Mouse (Mus musculus) adipose tissue, adult 10 weeks (tissue): ENCODE data around the gene Olfr373. TPM values are rescaled to one million over a fixed set of nuclear protein-coding genes. Genes with fewer than 3 reads are reported as not detected.

Source experiments
- polyA plus RNA-seq: library from polyadenylated mRNA; stranded (reverse); fragments of 350-450 nt; fragmentation: Illumina TruSeq; extraction: RNeasy Lipid Tissue Mini Kit (QIAGEN cat#74804); gene quantifications from one replicate; pipeline ENCODE4 v1.2.3, GENCODE M21; 2014; ENCODE audit warnings: low read depth, low replicate concordance

Gene Olfr373
- not detected for polyA plus RNA-seq

GRCm38 (mm10) chr8:72082877-72083276 is at the start of gene Olfr373:
Olfr373 (plus strand) TSS chr8:72083177.

GRCm38 (mm10) chr8:72040918-72041317 is 42.1 kb upstream of the Olfr373 start, which contains the start of gene Olfr372:
Olfr372 (plus strand) TSS chr8:72041218.

GRCm38 (mm10) chr8:72106740-72107139 is 23.8 kb downstream of the Olfr373 start, which contains the start of gene Olfr374:
Olfr374 (plus strand) TSS chr8:72107040.

GRCm38 (mm10) chr8:72134756-72135445 is 51.9 kb downstream of the Olfr373 start, which contains the start of gene Tpm4:
Tpm4 (plus strand) TSS chr8:72134975.

Other genes starting within 250 kb of the Olfr373 start
- gene Zfp709, start 201.2 kb upstream of the Olfr373 start, polyA plus RNA-seq: 6.1 TPM
- gene Zfp882, start 174.6 kb upstream of the Olfr373 start, polyA plus RNA-seq: 2.9 TPM
- 16.8 TPM for gene Zfp617, start 174.5 kb upstream of the Olfr373 start, polyA plus RNA-seq
- gene Zfp961, start 132.1 kb upstream of the Olfr373 start, polyA plus RNA-seq: 12.9 TPM
- gene Cyp4f18, start 73.6 kb upstream of the Olfr373 start, polyA plus RNA-seq: 4.9 TPM
- not detected for gene Olfr372, start 42.0 kb upstream of the Olfr373 start, polyA plus RNA-seq
- not detected for gene Olfr374, start 23.9 kb downstream of the Olfr373 start, polyA plus RNA-seq
- 141 TPM for gene Tpm4, start 51.8 kb downstream of the Olfr373 start, polyA plus RNA-seq
- gene Rab8a, start 78.0 kb downstream of the Olfr373 start, polyA plus RNA-seq: 56.7 TPM
- gene Hsh2d, start 106.5 kb downstream of the Olfr373 start, polyA plus RNA-seq: 0.17 TPM
- gene Cib3, start 129.7 kb downstream of the Olfr373 start, polyA plus RNA-seq: 0.47 TPM
- gene Gm11034, start 130.5 kb downstream of the Olfr373 start, polyA plus RNA-seq: not detected
- gene Fam32a, start 136.6 kb downstream of the Olfr373 start, polyA plus RNA-seq: 55.7 TPM
- gene Ap1m1, start 156.8 kb downstream of the Olfr373 start, polyA plus RNA-seq: 41.0 TPM
- gene Gm10282, start 222.1 kb downstream of the Olfr373 start, polyA plus RNA-seq: 6.0 TPM
- gene Klf2, start 235.9 kb downstream of the Olfr373 start, polyA plus RNA-seq: 31.2 TPM